Mouse (Mus musculus) cerebellum, adult 2 months (tissue): ENCODE data around the gene Ubqln5. TPM values are rescaled to one million over a fixed set of nuclear protein-coding genes. Genes with fewer than 3 reads are reported as not detected.

Experiments
- DNase-seq, 2 experiments: peaks; one replicate each; pipeline ENCODE4 v3.0.0; 2021
- H3K27ac ChIP-seq: fragments of 200-500 bp; 2 replicates; pipeline ENCODE4 v1.5.1; 2012; ENCODE audit warnings: low read length, control low read depth, inconsistent platforms; ENCODE audit not compliant: insufficient read depth
- H3K27me3 ChIP-seq: fragments of 200-500 bp; 2 replicates; pipeline ENCODE4 v1.6.1; 2012; ENCODE audit warnings: inconsistent platforms, mild to moderate bottlenecking, low read length, moderate library complexity; ENCODE audit not compliant: control insufficient read depth, insufficient read depth
- H3K4me1 ChIP-seq: fragments of 200-500 bp; 2 replicates; pipeline ENCODE4 v1.6.1; 2011; ENCODE audit warnings: low read length; ENCODE audit not compliant: control insufficient read depth, insufficient read depth
- H3K4me3 ChIP-seq: fragments of 200-500 bp; replicated peaks from 2 replicates; pipeline ENCODE3; 2011; ENCODE audit warnings: mild to moderate bottlenecking, low read depth, low read length, control low read depth; ENCODE audit not compliant: insufficient read depth
- CTCF ChIP-seq: fragments of 200-500 bp; IDR thresholded peaks from 2 replicates; pipeline ENCODE4 v1.5.1; 2011; ENCODE audit warnings: low read depth, mild to moderate bottlenecking, control low read depth, low read length, moderate library complexity, borderline replicate concordance; ENCODE audit not compliant: insufficient read depth
- POLR2A ChIP-seq: fragments of 200-500 bp; IDR thresholded peaks from 2 replicates; pipeline ENCODE4 v1.6.1; 2011; ENCODE audit warnings: low read length, control low read depth, borderline replicate concordance; ENCODE audit not compliant: insufficient read depth
- WGBS: fragments of 180-500 bp; shearing (Covaris S2); methylation state at CpG from one replicate; pipeline ENCODE4 v1.1.7; 2018; 5-methylcytosine and 5-hydroxymethylcytosine counted together
- polyA plus RNA-seq: library from polyadenylated mRNA; depleted of rRNA; stranded (reverse); fragments of >200 nt; gene quantifications from 2 replicates; pipeline ENCODE4 v1.2.3, GENCODE M21; 2012; rRNA removed

Gene Ubqln5
- polyA plus RNA-seq, 1 experiment, result not detected

- no peak for DNase-seq
- Histone ChIP-seq H3K4me1 (no peaks in the 10 kb centered on the region), H3K27me3 (no peaks in the 10 kb centered on the region), H3K4me3 (no peak within 1 kb of the TSS), H3K27ac (no peak within 1 kb of the TSS)
- no peak for TF ChIP-seq CTCF
- no peak for TF ChIP-seq POLR2A
- WGBS, result 80% methylated on average over 5 of the region's 5 CpGs
These were observed 7.7 kb upstream of the Ubqln5 start, which contains the start of gene Olfr643 for GRCm38 (mm10) chr7:104137305-104137704. TSS of gene Olfr643 (minus strand) at chr7:104137405.

DNA sequence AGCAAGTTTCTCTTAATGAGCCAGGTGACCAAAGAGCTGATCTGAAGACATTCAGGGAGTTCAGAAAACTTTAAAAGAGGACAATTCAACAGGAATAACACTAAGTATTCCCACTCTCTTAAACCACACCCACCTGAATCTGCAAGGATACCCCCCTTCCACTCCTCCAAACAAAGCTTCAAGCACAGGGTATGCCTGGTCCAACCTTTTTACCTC, 25.0 kb downstream of the Ubqln5 start, which contains the start of gene Olfr646:
Olfr646 (plus strand) TSS at position 117 of the 216 bp plus-strand sequence.
- Histone ChIP-seq H3K27ac (no peak within 1 kb of the TSS), H3K4me3 (no peak within 1 kb of the TSS), H3K4me1 (no peaks in the 10 kb centered on the region), H3K27me3 (no peaks in the 10 kb centered on the region)
- no peak for DNase-seq
- TF ChIP-seq POLR2A, result no peak
- no peak for TF ChIP-seq CTCF

DNA sequence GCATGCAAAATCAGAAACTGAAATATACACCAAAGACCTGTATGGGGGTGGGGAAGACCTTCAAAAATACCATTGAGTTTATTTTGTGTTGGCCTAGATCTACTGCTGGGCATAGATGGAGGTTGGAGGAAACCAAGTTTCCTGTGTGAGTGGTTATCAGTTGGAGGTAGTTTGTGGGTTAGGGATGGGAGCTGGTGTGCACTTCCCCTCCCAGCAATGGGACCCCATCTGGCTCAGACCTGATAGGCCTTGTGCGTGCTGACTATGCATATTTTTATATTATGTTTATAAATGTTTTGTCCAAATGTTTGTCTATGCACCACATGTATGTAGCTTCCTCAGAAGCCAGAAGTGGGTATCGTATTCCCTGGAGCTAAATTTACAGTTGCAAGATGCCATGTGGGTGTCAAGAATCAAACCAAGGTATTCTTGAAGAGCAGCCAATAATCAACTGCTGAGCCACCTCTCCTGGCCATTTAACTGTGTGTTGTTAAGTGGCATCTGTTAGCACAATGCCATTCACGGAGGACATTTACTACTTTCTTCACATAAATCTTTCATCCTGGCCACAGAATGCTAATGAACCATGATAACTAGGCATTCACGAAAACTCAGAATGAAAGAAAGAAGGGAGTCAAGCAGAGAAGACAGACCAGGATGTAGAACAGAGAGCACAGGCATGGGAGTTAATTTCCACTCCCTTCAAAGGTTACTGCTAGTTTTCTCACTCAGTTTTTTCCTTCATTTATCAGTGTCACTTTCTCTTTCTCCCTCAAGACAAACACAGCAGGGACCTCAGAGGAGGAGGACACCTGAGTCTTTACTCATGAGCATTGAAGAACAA, 25.5 kb downstream of the Ubqln5 start:
- no peaks in the 10 kb centered on the region for H3K4me1 ChIP-seq
- WGBS, result 51% methylated on average over 4 of the region's 4 CpGs
- H3K27me3 ChIP-seq, result no peaks in the 10 kb centered on the region
- H3K27ac ChIP-seq, result no peak overlapping the region
- no peak overlapping the region for H3K4me3 ChIP-seq
- no peak for DNase-seq
- no peak for TF ChIP-seq CTCF
- no peak for TF ChIP-seq POLR2A

DNA sequence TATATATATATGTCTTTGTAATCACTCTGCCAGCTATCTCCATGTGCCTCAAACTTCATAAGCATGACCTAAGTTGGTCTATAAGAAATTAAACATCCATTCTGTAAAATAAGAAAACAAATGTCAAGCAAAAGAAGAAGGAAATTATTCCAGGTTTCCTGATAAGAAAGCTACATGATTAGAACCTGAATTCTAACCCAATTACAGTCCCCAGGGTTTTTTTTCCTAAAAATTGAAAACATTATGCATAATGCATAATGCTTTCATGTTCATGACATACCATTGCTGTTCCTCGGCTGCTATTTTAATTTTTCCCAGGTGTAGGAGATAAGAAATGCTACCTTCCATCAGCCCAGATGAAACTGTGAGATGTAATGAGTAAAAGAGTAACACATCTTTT, 44.3 kb downstream of the Ubqln5 start, which contains the start of gene Olfr645:
Olfr645 (minus strand) TSS at position 101 of the 400 bp plus-strand sequence.
- no peaks in the 10 kb centered on the region for H3K27me3 ChIP-seq
- WGBS, result 79% methylated on average over 1 of the region's 1 CpGs
- no peak for DNase-seq
- no peaks in the 10 kb centered on the region for H3K4me1 ChIP-seq
- H3K27ac ChIP-seq, result no peak within 1 kb of the TSS
- no peak for TF ChIP-seq POLR2A
- no peak for TF ChIP-seq CTCF
- no peak within 1 kb of the TSS for H3K4me3 ChIP-seq

Other genes starting within 250 kb of the Ubqln5 start
- not detected in 2 replicates for gene Olfr66, start 243.6 kb downstream of the Ubqln5 start, polyA plus RNA-seq
- not detected in 2 replicates for gene Olfr64, start 235.3 kb downstream of the Ubqln5 start, polyA plus RNA-seq
- gene Olfr65, start 226.3 kb downstream of the Ubqln5 start, polyA plus RNA-seq, result not detected in 2 replicates
- not detected in 2 replicates for gene Olfr631, start 201.0 kb downstream of the Ubqln5 start, polyA plus RNA-seq
- not detected in 2 replicates for gene Olfr632, start 195.5 kb downstream of the Ubqln5 start, polyA plus RNA-seq
- gene Olfr633, start 185.4 kb downstream of the Ubqln5 start, polyA plus RNA-seq, result not detected in 2 replicates
- not detected in 2 replicates for gene Olfr635, start 158.7 kb downstream of the Ubqln5 start, polyA plus RNA-seq
- gene Olfr638, start 131.1 kb downstream of the Ubqln5 start, polyA plus RNA-seq, result not detected in 2 replicates
- 0.02 TPM in 1 of 2 replicates, not detected in the other for gene Olfr639, start 112.5 kb downstream of the Ubqln5 start, polyA plus RNA-seq
- not detected in 2 replicates for gene Olfr640, start 104.3 kb downstream of the Ubqln5 start, polyA plus RNA-seq
- gene Olfr641, start 94.4 kb downstream of the Ubqln5 start, polyA plus RNA-seq, result not detected in 2 replicates
- gene Olfr642, start 77.2 kb downstream of the Ubqln5 start, polyA plus RNA-seq, result not detected in 2 replicates
- gene 4930516K23Rik, start 68.4 kb downstream of the Ubqln5 start, polyA plus RNA-seq, result not detected in 2 replicates
- gene Olfr644, start 58.0 kb downstream of the Ubqln5 start, polyA plus RNA-seq, result not detected in 2 replicates
- gene Olfr645, start 44.4 kb downstream of the Ubqln5 start, polyA plus RNA-seq, result not detected in 2 replicates
- not detected in 2 replicates for gene Olfr646, start 25.0 kb downstream of the Ubqln5 start, polyA plus RNA-seq
- gene Olfr643, start 7.6 kb upstream of the Ubqln5 start, polyA plus RNA-seq, result not detected in 2 replicates
- not detected in 2 replicates for gene Ubqln3, start 13.5 kb upstream of the Ubqln5 start, polyA plus RNA-seq
- gene Ubqlnl, start 20.7 kb upstream of the Ubqln5 start, polyA plus RNA-seq, result not detected in 2 replicates
- gene Olfm5, start 35.0 kb upstream of the Ubqln5 start, polyA plus RNA-seq, result 0.06 and 0.18 TPM in 2 replicates
- 0.18 and 0.24 TPM in 2 replicates for gene Olfr648, start 53.6 kb upstream of the Ubqln5 start, polyA plus RNA-seq
- gene Olfr649, start 66.2 kb upstream of the Ubqln5 start, polyA plus RNA-seq, result not detected in 2 replicates
- 0.55 and 0.56 TPM in 2 replicates for gene Trim6, start 89.0 kb upstream of the Ubqln5 start, polyA plus RNA-seq
- gene Trim34a, start 114.6 kb upstream of the Ubqln5 start, polyA plus RNA-seq, result 2.7 and 3.2 TPM in 2 replicates
- 0.28 and 0.33 TPM in 2 replicates for gene Trim5, start 158.3 kb upstream of the Ubqln5 start, polyA plus RNA-seq
- gene Trim12a, start 185.6 kb upstream of the Ubqln5 start, polyA plus RNA-seq, result 3.3 and 3.8 TPM in 2 replicates
- not detected in 2 replicates for gene Trim34b, start 199.6 kb upstream of the Ubqln5 start, polyA plus RNA-seq
- gene Trim12c, start 223.5 kb upstream of the Ubqln5 start, polyA plus RNA-seq, result 1.3 TPM in 2 replicates
- gene Trim30b, start 240.1 kb upstream of the Ubqln5 start, polyA plus RNA-seq, result 0.03 and 0.11 TPM in 2 replicates